Mouse (Mus musculus): Measurements from ENCODE around the gene Slc23a3.

Gene Slc23a3

DNA sequence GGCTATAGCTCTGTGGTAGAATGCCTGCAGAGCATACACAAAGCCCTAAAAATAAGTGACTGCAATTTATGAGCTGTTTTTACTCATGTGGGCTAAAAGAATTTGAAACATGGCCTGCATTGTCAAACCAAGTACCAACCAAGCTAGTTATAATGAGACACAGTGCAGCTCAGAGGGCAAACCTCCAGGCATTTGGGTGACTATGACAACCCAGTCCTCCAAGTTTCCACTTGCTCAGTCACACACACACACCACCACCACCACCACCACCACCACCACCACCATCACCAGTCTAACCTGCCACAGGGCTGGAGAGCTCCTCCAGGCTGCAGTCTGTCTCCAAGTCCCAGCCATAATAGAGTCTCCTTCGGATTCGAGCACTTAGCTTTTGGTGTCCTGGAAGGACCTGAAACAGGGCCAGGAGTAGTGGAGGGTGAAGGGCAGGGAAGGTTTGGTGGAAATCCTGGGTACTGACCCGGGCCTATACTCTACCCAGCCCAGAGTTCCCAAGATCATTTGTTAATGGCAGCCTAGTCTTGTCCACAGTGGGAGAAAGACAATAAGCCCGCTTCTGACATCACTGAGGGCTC lies 7.0 kb upstream of the Slc23a3 start:
- no peak for DNase-seq (ENCODE audit: low read depth, low spot score)

DNA sequence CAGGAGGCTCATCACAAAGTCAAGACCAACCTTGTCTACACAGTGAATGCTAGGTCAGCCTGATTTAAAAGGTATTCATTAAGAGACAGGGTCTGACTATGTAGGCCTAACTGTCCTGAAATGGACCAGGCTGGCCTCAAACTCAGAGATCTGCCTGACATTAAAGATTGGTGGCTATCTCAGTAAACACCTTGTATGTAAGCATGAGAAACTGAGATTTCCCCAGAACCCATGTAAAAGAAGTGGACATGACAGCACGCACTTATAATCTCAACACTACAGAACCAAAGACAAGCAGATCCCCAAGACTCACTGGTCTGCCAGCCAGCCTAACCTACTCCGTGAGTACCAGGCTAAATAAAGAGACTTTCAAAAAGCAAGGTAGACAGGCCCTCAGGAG lies 4.8 kb upstream of the Slc23a3 start:
- no peak for DNase-seq (ENCODE audit: low read depth, low spot score)

DNA sequence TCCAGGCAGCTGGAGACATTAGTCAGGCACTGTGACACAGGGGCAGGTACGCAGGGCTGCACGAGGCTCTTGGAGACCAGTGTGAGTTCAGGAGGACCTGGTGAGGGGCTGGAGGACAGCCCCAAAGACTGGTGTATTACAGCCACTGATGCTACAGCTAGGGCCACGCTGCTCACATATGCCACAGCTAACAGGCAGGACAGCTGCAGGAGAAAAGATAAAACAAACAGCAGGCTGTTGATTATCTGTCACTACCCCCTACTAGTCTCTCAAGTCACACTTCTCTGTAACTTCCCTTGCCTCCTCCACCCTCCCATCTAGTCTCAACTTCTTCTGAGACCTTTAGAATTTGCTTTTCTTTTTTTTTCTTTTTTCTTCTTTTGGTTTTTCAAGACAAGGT lies 3.0 kb upstream of the Slc23a3 start:
- DNase-seq (ENCODE audit: low read depth, low spot score): no peak

DNA sequence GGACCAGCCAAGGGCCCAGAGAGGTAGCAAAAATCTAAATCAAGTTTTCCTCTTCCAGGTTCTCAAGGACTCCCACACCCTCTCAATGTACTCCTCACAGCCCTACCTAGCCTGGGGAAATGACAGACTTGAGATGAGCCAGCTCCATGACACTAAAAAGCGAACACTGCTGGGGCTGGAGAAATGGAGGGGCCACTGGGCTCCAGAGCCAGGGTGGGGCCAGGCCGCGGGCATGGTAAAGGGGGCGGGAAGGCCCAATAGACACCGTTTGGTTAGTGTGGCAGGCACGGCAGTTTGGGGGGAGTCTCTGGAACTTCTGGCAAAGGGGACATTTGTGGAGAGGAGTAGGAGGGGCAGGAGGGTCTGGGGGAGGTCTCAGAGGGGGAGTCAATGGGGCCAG lies 2.6 kb upstream of the Slc23a3 start:
- no peak for DNase-seq (ENCODE audit: low read depth, low spot score)

DNA sequence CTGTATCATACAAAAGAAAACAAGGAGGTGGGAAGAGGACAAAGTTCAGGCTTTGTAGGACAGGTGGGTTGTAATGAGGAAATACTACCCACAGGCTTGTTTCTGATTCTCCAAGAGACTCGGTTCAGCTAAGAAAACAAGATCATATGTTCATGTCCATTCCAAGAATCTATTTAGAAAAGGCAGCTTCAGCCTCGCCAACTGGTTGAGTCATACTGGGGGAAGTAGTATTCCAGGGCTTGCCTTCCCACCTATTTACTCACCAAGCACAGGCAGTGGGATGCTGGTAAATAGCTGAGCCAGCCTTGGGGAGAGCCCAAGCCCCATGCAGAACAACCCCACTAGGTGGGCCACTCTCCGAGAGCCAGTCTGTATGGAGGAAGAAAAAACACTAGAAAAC lies 5.0 kb downstream of the Slc23a3 start:
- DNase-seq (ENCODE audit: low read depth, low spot score): no peak

DNA sequence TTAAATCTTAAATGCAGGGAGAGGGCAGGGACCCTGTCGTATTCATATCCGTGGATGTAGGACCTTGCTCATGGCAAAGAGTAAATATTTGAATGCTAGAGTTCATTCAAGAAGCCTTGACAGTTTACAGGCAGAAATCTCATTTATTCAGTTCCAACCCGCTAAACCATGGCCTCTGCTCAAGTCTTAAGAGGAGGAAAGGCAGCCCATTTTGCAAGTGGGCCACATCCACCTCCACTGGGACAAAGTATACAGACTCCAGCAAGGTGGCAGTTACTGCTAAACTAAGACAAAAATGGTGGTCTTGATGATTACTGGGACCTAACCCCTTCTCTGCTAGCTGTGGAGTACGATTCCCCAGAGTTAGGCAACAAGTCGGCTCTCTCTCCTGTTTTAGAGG lies 8.3 kb downstream of the Slc23a3 start:
- no peak for DNase-seq (ENCODE audit: low read depth, low spot score)

DNA sequence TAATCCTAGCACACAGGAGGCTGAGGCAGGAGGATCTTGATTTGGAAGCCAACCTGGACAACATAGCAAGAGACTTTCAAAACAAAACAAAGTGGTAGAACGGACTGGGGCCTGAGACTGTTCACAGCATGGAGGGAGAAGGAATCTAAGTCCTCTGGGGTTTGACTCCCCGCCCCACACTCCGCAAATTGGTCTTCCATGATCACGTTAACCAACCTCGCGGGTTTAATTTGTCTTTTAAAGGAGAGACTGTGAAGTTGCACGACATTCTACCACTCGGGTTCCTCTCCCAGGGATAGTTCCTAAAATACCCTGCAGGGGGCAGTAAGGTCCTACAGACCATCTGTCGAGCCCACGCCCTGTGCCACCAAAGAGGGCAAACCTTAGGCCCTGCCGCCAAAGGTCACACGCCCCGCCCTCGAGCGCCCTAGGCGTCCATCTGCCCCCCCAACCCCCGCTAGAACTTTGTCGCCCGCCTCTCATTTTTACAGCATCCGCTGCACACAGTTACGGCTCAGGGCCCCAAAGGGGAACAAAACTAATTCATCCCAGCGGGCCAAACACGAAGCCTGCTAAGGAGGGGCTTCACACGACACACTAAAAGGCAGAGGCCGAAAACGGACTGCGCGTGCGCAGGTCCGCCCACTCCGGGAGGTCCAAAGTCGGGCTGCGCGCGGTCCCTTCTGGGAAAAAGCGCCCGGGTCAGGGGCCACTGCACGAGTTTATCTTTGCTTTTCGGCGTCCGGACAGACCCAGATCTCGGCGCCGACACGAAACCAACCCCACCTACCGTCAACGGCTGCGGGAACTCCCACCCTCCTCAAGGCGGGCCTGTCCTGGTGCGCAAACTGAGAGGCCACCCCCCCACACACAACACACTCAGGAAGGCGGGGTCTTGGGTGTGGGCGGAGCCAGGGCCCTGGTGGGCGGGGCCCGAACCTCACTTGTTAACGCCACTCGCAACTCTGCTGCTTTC lies 9.1 kb downstream of the Slc23a3 start, which contains the start of gene Nhej1:
Gene Nhej1 (minus strand): TSS at position 855 of the 976 bp plus-strand sequence.
- DNase-seq (ENCODE audit: low read depth, low spot score): peak; percentile 89

DNA sequence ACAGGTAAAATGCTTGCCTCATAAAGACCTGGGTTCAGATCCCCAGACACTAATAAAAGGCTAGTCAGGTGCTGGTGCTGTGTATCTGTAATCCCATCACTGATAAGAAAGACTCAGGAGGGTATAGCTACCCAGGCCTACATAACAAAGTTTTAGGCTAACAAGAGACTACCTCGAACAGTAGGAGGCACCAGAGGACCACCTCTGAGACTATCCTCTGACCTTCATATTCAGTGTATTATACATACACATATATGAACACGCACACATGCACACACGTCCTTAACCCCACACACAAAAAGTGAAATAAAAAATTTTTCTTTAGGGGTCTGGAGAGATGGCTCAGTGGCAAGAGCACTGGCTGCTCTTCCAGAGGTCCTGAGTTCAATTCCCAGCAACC lies 11.5 kb downstream of the Slc23a3 start:
- no peak for DNase-seq (ENCODE audit: low read depth, low spot score)
